Mouse (Mus musculus): ENCODE measurements at regions not wholly inside any gene's neighbourhood (a gene's known extent, or its start where the extent isn't known, plus 50 kb on each side); places are given as distances from the start of the nearest gene placed in this dataset.
"Not testable (repeated sequence)": the region's sequence is repeated elsewhere in the genome, so short reads cannot be mapped to it uniquely, and the experiment has no call there.

DNA sequence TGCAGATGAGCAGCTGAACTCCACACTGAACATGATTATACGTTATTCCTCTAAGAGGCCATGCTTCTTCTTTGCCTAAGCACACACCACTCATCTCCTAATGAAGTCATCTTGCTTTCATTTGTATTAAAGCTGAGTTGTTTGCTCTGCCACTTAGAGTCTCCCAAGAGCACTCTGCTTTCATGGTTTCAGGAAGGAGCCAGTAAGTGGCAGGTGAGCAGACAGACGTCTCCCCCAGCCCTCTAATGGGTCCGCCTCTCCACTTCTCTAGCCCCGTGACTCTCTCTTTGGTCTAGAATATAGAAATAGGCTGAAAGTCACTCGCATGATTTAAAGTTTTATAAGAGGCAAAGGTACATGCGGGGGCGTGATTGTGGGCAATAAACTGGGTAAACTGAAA lies 103.8 kb upstream of the Cpne4 start:
- DNase-seq (ENCODE audit: low read depth) = peak; percentile 6
- TF ChIP-seq POLR2A (IDR thresholded peaks at IDR 0.05; ENCODE audit: borderline replicate concordance, extremely low read depth, insufficient read depth, insufficient read length, poor library complexity, severe bottlenecking) (no peak), CTCF (IDR thresholded peaks at IDR 0.05; ENCODE audit: borderline replicate concordance, extremely low read depth, insufficient read depth, insufficient read length) (no peak)

GRCm38 (mm10) chr9:104413021-104413420 lies 75.5 kb upstream of the Acpp start:
- TF ChIP-seq POLR2A (IDR thresholded peaks at IDR 0.05; ENCODE audit: borderline replicate concordance, extremely low read depth, insufficient read depth, insufficient read length, poor library complexity, severe bottlenecking) = no peak
- TF ChIP-seq CTCF (IDR thresholded peaks at IDR 0.05; ENCODE audit: borderline replicate concordance, extremely low read depth, insufficient read depth, insufficient read length) = no peak
- no peak for DNase-seq (ENCODE audit: low read depth)

- TF ChIP-seq POLR2A (IDR thresholded peaks at IDR 0.05; ENCODE audit: borderline replicate concordance, extremely low read depth, insufficient read depth, insufficient read length, poor library complexity, severe bottlenecking) (no peak), CTCF (IDR thresholded peaks at IDR 0.05; ENCODE audit: borderline replicate concordance, extremely low read depth, insufficient read depth, insufficient read length) (peak; percentile 79)
- peak; percentile 83 for DNase-seq (ENCODE audit: low read depth)
These were observed 72.7 kb upstream of the Acpp start for GRCm38 (mm10) chr9:104410211-104410610.

DNA sequence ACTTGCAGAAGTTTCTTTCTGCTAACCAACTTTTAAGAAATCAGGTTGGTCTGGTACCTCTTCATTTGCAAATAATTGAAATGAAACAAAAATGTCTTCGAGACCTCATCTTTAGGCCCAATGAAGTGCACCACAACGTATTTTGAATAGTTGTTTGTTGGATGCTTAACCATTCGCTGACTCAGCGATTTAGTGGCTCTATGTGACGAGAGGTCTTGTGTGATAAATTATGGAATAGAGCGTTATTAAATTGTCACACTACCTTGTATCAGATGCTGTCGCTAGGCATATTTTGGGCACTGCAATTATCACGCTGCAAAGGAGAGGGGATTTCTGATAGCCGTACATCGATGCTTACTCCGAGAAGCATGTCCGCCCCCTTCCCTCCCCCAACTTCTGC lies 71.8 kb upstream of the Acpp start:
- peak; percentile 29 for DNase-seq (ENCODE audit: low read depth)
- no peak for TF ChIP-seq POLR2A (IDR thresholded peaks at IDR 0.05; ENCODE audit: borderline replicate concordance, extremely low read depth, insufficient read depth, insufficient read length, poor library complexity, severe bottlenecking)
- TF ChIP-seq CTCF (IDR thresholded peaks at IDR 0.05; ENCODE audit: borderline replicate concordance, extremely low read depth, insufficient read depth, insufficient read length) = no peak

GRCm38 (mm10) chr9:104408571-104409294 lies 71.2 kb upstream of the Acpp start:
- TF ChIP-seq POLR2A (IDR thresholded peaks at IDR 0.05; ENCODE audit: borderline replicate concordance, extremely low read depth, insufficient read depth, insufficient read length, poor library complexity, severe bottlenecking) (no peak), CTCF (IDR thresholded peaks at IDR 0.05; ENCODE audit: borderline replicate concordance, extremely low read depth, insufficient read depth, insufficient read length) (no peak)
- DNase-seq (ENCODE audit: low read depth) = peak; percentile 65

DNA sequence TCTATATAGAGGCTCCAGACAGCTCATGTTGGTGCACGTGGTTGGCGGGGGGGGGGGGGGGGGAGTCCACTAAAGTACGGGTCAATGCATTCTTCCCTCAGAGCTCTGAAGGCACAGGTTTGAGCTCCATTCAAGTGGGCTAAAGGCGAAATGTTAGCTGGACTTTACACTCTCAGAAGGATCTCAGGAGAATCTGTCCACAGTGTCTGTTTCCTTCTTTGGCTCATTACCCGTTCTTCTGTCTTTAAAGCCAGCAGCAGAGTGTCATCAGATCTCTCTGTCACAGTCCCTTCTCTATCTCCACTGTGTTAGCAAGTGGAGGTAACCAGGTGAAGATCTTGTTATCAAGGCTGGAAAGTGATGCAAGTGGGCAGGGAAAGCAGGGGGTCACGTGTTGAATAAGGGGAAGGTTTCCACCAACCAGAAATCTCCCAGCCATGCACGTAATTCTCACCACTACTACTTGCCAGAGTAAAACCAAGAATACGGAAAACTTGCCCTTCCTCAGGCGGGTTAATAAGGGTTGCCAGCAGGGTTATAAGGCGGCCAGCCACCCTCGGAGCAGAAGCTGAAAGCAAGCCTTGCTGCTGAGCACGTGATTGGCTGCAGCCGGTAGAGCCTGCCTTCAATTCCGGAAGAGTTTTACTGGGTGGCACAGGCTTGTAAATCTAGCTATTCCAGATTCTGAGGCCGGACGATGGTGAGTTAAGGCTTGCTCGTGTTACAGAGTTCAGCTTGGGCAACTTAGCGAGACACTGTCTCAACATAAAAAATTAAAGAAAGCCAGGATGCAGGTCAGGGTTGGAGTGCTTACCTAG lies 70.2 kb upstream of the Acpp start:
- peak; percentile 36 for DNase-seq (ENCODE audit: low read depth)
- TF ChIP-seq CTCF (IDR thresholded peaks at IDR 0.05; ENCODE audit: borderline replicate concordance, extremely low read depth, insufficient read depth, insufficient read length) = no peak
- no peak for TF ChIP-seq POLR2A (IDR thresholded peaks at IDR 0.05; ENCODE audit: borderline replicate concordance, extremely low read depth, insufficient read depth, insufficient read length, poor library complexity, severe bottlenecking)

- no peak for TF ChIP-seq POLR2A (IDR thresholded peaks at IDR 0.05; ENCODE audit: borderline replicate concordance, extremely low read depth, insufficient read depth, insufficient read length, poor library complexity, severe bottlenecking)
- no peak for TF ChIP-seq CTCF (IDR thresholded peaks at IDR 0.05; ENCODE audit: borderline replicate concordance, extremely low read depth, insufficient read depth, insufficient read length)
- peak; percentile 11 for DNase-seq (ENCODE audit: low read depth)
These were observed 69.5 kb upstream of the Acpp start for GRCm38 (mm10) chr9:104407011-104407410.

GRCm38 (mm10) chr9:104406491-104406890 lies 68.9 kb upstream of the Acpp start:
- TF ChIP-seq POLR2A (IDR thresholded peaks at IDR 0.05; ENCODE audit: borderline replicate concordance, extremely low read depth, insufficient read depth, insufficient read length, poor library complexity, severe bottlenecking) (no peak), CTCF (IDR thresholded peaks at IDR 0.05; ENCODE audit: borderline replicate concordance, extremely low read depth, insufficient read depth, insufficient read length) (no peak)
- peak; percentile 2 for DNase-seq (ENCODE audit: low read depth)

DNA sequence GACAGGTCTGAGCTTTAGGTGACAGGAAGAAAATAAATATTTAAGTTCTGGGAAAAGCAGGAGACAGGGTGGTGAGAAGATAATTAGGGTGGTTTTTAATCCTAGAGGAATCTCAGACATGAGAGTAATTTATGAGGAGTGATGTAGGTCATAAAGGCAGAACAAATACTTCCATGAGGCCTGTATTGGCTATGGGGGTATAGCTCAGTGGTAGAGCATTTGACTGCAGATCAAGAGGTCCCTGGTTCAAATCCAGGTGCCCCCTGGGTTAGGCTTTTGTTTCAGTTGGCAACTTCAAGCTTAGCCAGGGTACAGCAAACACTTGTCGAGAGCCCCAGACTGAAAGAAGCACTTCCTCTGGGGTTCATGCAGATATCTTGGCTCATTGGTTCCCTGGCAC lies 66.3 kb upstream of the Acpp start:
- TF ChIP-seq POLR2A (IDR thresholded peaks at IDR 0.05; ENCODE audit: borderline replicate concordance, extremely low read depth, insufficient read depth, insufficient read length, poor library complexity, severe bottlenecking) (no peak), CTCF (IDR thresholded peaks at IDR 0.05; ENCODE audit: borderline replicate concordance, extremely low read depth, insufficient read depth, insufficient read length) (no peak)

GRCm38 (mm10) chr9:104401673-104402072 lies 64.1 kb upstream of the Acpp start:
- no peak for TF ChIP-seq POLR2A (IDR thresholded peaks at IDR 0.05; ENCODE audit: borderline replicate concordance, extremely low read depth, insufficient read depth, insufficient read length, poor library complexity, severe bottlenecking)
- no peak for TF ChIP-seq CTCF (IDR thresholded peaks at IDR 0.05; ENCODE audit: borderline replicate concordance, extremely low read depth, insufficient read depth, insufficient read length)
- no peak for DNase-seq (ENCODE audit: low read depth)

More for the DNA sequence above, 66.3 kb upstream of the Acpp start:
- DNase-seq (ENCODE audit: low read depth) = no peak

DNA sequence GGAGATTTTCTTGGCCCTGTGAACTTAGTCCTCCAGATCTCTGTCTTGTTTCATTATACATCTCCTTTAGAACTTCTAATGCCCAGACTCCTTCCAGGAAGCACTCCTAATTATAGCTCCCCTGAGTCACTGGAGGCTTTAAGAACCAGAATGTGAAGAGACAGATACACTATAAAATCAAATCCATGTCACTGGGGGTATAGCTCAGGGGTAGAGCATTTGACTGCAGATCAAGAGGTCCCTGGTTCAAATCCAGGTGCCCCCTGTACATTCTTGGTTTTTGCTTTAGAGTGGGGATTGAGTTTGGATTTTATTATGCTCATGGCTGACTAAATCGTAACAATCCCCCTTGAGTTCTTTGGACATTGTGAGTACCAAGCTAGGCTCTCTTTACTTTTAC lies 62.4 kb upstream of the Acpp start:
- TF ChIP-seq POLR2A (IDR thresholded peaks at IDR 0.05; ENCODE audit: borderline replicate concordance, extremely low read depth, insufficient read depth, insufficient read length, poor library complexity, severe bottlenecking) = no peak
- no peak for TF ChIP-seq CTCF (IDR thresholded peaks at IDR 0.05; ENCODE audit: borderline replicate concordance, extremely low read depth, insufficient read depth, insufficient read length)
- no peak for DNase-seq (ENCODE audit: low read depth)

GRCm38 (mm10) chr9:104398484-104398883 lies 60.9 kb upstream of the Acpp start:
- not testable (repeated sequence) for DNase-seq (ENCODE audit: low read depth)

Measured in brain, embryonic 14.5 days (tissue).